Mouse (Mus musculus): ENCODE measurements around the gene Tpbpa. TPM values are rescaled to one million over a fixed set of nuclear protein-coding genes. Genes with fewer than 3 reads are reported as not detected.

The Tpbpa gene
- not detected for polyA plus RNA-seq (2017; shearing (Covaris generic))

GRCm38 (mm10) chr13:60941884-60942283 is at the start of gene Tpbpa:
Gene Tpbpa, minus strand, starts transcription at chr13:60941984.

GRCm38 (mm10) chr13:60936500-60936901 is 5.3 kb downstream of the Tpbpa start, which contains the start of the genes Gm49391 and Ctla2a:
Gene Gm49391, minus strand, starts transcription at chr13:60936571.
Gene Ctla2a, minus strand, starts transcription at chr13:60936625.

GRCm38 (mm10) chr13:60935490-60935889 is 6.3 kb downstream of the Tpbpa start, which contains the start of gene Gm49393:
Gene Gm49393, minus strand, starts transcription at chr13:60935590.

GRCm38 (mm10) chr13:60904780-60905179 is 37.0 kb downstream of the Tpbpa start, which contains the start of gene Tpbpb:
Gene Tpbpb, minus strand, starts transcription at chr13:60904880.

GRCm38 (mm10) chr13:60897328-60897727 is 44.5 kb downstream of the Tpbpa start, which contains the start of gene Ctla2b:
Gene Ctla2b, minus strand, starts transcription at chr13:60897447.

GRCm38 (mm10) chr13:60896794-60897193 is 45.0 kb downstream of the Tpbpa start, which contains the start of gene Gm49392:
Gene Gm49392, minus strand, starts transcription at chr13:60896894.

Other genes starting within 250 kb of the Tpbpa start
- not detected for gene BC051665, start 155.6 kb downstream of the Tpbpa start, polyA plus RNA-seq (2017; shearing (Covaris generic))
- gene Ctsll3, start 139.1 kb downstream of the Tpbpa start, polyA plus RNA-seq (2017; shearing (Covaris generic)), result not detected
- gene 4930486L24Rik, start 77.5 kb downstream of the Tpbpa start, polyA plus RNA-seq (2017; shearing (Covaris generic)), result 3.4 TPM
- not detected for gene Gm49392, start 45.1 kb downstream of the Tpbpa start, polyA plus RNA-seq (2017; shearing (Covaris generic))
- gene Ctla2b, start 44.5 kb downstream of the Tpbpa start, polyA plus RNA-seq (2017; shearing (Covaris generic)), result 26.3 TPM
- gene Tpbpb, start 37.1 kb downstream of the Tpbpa start, polyA plus RNA-seq (2017; shearing (Covaris generic)), result not detected
- gene Gm49393, start 6.4 kb downstream of the Tpbpa start, polyA plus RNA-seq (2017; shearing (Covaris generic)), result not detected
- 0.61 TPM for gene Gm49391, start 5.4 kb downstream of the Tpbpa start, polyA plus RNA-seq (2017; shearing (Covaris generic))
- gene Ctla2a, start 5.4 kb downstream of the Tpbpa start, polyA plus RNA-seq (2017; shearing (Covaris generic)), result 241 TPM
- gene Ctsj, start 64.0 kb upstream of the Tpbpa start, polyA plus RNA-seq (2017; shearing (Covaris generic)), result not detected
- gene Ctsq, start 98.6 kb upstream of the Tpbpa start, polyA plus RNA-seq (2017; shearing (Covaris generic)), result not detected
- not detected for gene Ctsr, start 222.3 kb upstream of the Tpbpa start, polyA plus RNA-seq (2017; shearing (Covaris generic))